8 mouse cellular contexts compared by ENCODE assay signal in the genomic region with DNA sequence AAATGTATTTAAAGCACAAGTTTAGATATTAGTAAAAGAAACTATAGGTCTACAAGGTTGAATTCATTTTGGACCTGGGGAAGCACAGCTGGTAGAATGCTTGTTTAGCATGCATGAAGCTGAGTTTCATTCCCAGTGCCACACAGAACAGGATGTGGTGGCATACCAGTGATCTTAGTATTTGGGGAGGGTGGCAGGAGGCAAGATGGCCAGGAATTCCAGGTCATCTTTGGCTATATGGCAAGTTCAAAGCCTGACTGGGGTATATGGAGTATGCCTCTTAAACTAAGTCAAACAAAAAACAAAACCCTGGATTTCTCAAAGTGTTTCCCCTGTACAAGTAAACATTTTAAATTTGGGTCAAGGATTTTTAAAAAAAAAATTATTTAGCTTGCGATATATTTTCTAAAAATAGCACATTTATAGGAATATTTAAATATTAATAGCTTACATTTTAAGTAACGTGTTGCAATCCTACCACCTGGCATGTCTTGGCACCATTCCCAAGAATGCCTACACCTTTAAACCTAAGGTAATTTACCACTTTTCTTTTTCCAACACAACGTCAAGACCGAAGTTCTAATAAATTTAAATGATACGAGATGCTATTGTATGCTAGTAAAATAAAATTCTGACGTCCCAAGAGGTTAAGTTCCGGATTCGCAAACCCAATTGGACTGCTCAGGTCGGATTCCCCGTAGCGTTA. TPM values are rescaled to one million over a fixed set of nuclear protein-coding genes. Genes with fewer than 3 reads are reported as not detected.
DNase-seq lines count a peak whose midpoint lies in the region; ATAC-seq and TF ChIP-seq lines count a peak whose summit lies in the region.

No protein-coding gene starts in this region.

- peaks cover 8 to 11% of the 10 kb centered on the region in 2 experiments for H3K4me1 ChIP-seq in MEL (ENCODE audit: control insufficient read depth in 1 of 2, insufficient read depth in 2 of 2, low read length in 2 of 2)
- H3K4me1 ChIP-seq in embryonic fibroblast, embryonic 13.5 days (ENCODE audit: control insufficient read depth, insufficient read depth, low read length): peaks cover 7% of the 10 kb centered on the region
- H3K4me1 ChIP-seq in neural tube, embryonic 14.5 days (ENCODE audit: control insufficient read depth, insufficient read depth, low read length): peaks cover 21% of the 10 kb centered on the region

- TF ChIP-seq RAD21 in MEL (IDR thresholded peaks at IDR 0.05; ENCODE audit: low read depth, low read length): no peak

- H3K27ac ChIP-seq in layer of hippocampus, adult 2 months: peak overlapping the region; percentile 95
- H3K27ac ChIP-seq in MEL (ENCODE audit: control insufficient read depth, low read depth, low read length): peak overlapping the region; percentile 94
- H3K27ac ChIP-seq in embryonic fibroblast, embryonic 13.5 days (ENCODE audit: insufficient read depth, low read length): peak overlapping the region; percentile 25; the same call in 1 of the 2 replicates
- peak overlapping the region; percentile 95 for H3K27ac ChIP-seq in neural tube, embryonic 14.5 days (ENCODE audit: low read depth, low read length)

- H3K9me3 ChIP-seq in MEL (replicated peaks; ENCODE audit: insufficient read depth, low read length): no peaks in the 10 kb centered on the region
- no peaks in the 10 kb centered on the region for H3K9me3 ChIP-seq in neural tube, embryonic 14.5 days (ENCODE audit: control insufficient read depth, low read length)

- peak overlapping the region; percentile 98 for H3K9ac ChIP-seq in MEL (ENCODE audit: control insufficient read depth, low read depth, low read length, poor library complexity, severe bottlenecking)
- H3K9ac ChIP-seq in neural tube, embryonic 14.5 days (replicated peaks; ENCODE audit: low read depth, low read length): peak overlapping the region; percentile 80

- TF ChIP-seq EP300 in MEL (IDR thresholded peaks at IDR 0.05; ENCODE audit: low read depth in 1 of 2, low read length in 2 of 2): no peak

- H3K4me3 ChIP-seq in layer of hippocampus, adult 2 months: peak overlapping the region; percentile 89
- H3K4me3 ChIP-seq in MEL (ENCODE audit: control insufficient read depth in 1 of 2, insufficient read depth in 1 of 2, low read depth in 2 of 2, low read length in 2 of 2): peak overlapping the region; percentile 61 to 86
- H3K4me3 ChIP-seq in embryonic fibroblast, embryonic 13.5 days (ENCODE audit: insufficient read depth, low read length): peak overlapping the region; percentile 49; the same call in 1 of the 2 replicates
- H3K4me3 ChIP-seq in neural tube, embryonic 14.5 days (ENCODE audit: low read depth, low read length): peak overlapping the region; percentile 93

- peak overlapping the region; percentile 66 for H3K4me2 ChIP-seq in neural tube, embryonic 14.5 days (ENCODE audit: low read depth, low read length)

- H3K27me3 ChIP-seq in MEL (ENCODE audit: control insufficient read depth in 1 of 2, insufficient read depth in 2 of 2, low read length in 2 of 2): no peaks in the 10 kb centered on the region
- H3K27me3 ChIP-seq in neural tube, embryonic 14.5 days (ENCODE audit: control insufficient read depth, insufficient read depth, low read length): no peaks in the 10 kb centered on the region

- 5% methylated on average over 11 of the region's 11 CpGs for WGBS in neural tube, embryonic 14.5 days

- no peak for ATAC-seq in neural tube, embryonic 14.5 days (ENCODE audit: low read depth)

- peaks cover 35% of the 10 kb centered on the region for H3K79me2 ChIP-seq in MEL (ENCODE audit: control insufficient read depth, insufficient read depth, low read length, poor library complexity)

- TF ChIP-seq CTCF in layer of hippocampus, adult 2 months (conservative IDR thresholded peaks at IDR 0.05): no peak
- TF ChIP-seq CTCF in MEL (IDR thresholded peaks at IDR 0.05 in 2 of 3, conservative IDR thresholded peaks at IDR 0.05 in 1 of 3; ENCODE audit: control insufficient read depth in 1 of 3, insufficient read depth in 1 of 3, low read depth in 2 of 3, low read length in 3 of 3, poor library complexity in 1 of 3, severe bottlenecking in 1 of 3): no peak
- TF ChIP-seq CTCF in embryonic fibroblast, embryonic 13.5 days (IDR thresholded peaks at IDR 0.05; ENCODE audit: borderline replicate concordance, insufficient read depth, low read length): no peak

- TF ChIP-seq POLR2A in MEL (IDR thresholded peaks at IDR 0.05; ENCODE audit: control insufficient read depth in 1 of 2, insufficient read depth in 1 of 2, low read depth in 1 of 2, low read length in 2 of 2, poor library complexity in 1 of 2): no peak
- no peak for TF ChIP-seq POLR2A in embryonic fibroblast, embryonic 13.5 days (IDR thresholded peaks at IDR 0.05; ENCODE audit: low read depth, low read length)

- H3K36me3 ChIP-seq in MEL (ENCODE audit: control insufficient read depth in 1 of 2, insufficient read depth in 2 of 2, low read length in 2 of 2): peaks cover 3 to 16% of the 10 kb centered on the region in 2 experiments; a peak in 3 of 4 replicates
- no peaks in the 10 kb centered on the region for H3K36me3 ChIP-seq in neural tube, embryonic 14.5 days (ENCODE audit: control insufficient read depth, insufficient read depth, low read length)

- DNase-seq in layer of hippocampus, adult 2 months (ENCODE audit: low spot score in 2 of 2): no peak
- DNase-seq in layer of hippocampus, adult 18-20 months (ENCODE audit: low spot score in 2 of 2): no peak
- DNase-seq in MEL (ENCODE audit: low read depth, low spot score): peak; percentile 56
- DNase-seq in kidney, postnatal 10 days: peak; percentile 52
- DNase-seq in c-Kit-positive CD71-positive TER-119-positive erythroid progenitor cells, embryonic 14.5 days (ENCODE audit: low spot score): no peak
- DNase-seq in right cerebral cortex, adult 2 months (ENCODE audit: low spot score in 2 of 2): no peak

TF ChIP-seq in MEL, 35 proteins besides CTCF, POLR2A, EP300 and RAD21:
- TF ChIP-seq MYC (IDR thresholded peaks at IDR 0.05; ENCODE audit: low read depth, low read length): 0 out of 2 replicates have a peak, but pooled peaks have one; percentile 34
- TF ChIP-seq RCOR1 (IDR thresholded peaks at IDR 0.05; ENCODE audit: low read depth, low read length): no peak
- TF ChIP-seq ETS1 (IDR thresholded peaks at IDR 0.05; ENCODE audit: low read depth, low read length): 0 out of 2 replicates have a peak, but pooled peaks have one; percentile 23
- TF ChIP-seq BHLHE40 (IDR thresholded peaks at IDR 0.05; ENCODE audit: borderline replicate concordance, low read depth, low read length): no peak
- 0 out of 2 replicates have a peak, but pooled peaks have one; percentile 17 for TF ChIP-seq HCFC1 (IDR thresholded peaks at IDR 0.05; ENCODE audit: low read depth, low read length)
- no peak for TF ChIP-seq KAT2A (conservative IDR thresholded peaks at IDR 0.05; ENCODE audit: low read depth, low read length)
- peak; percentile 80 for TF ChIP-seq CHD1 (IDR thresholded peaks at IDR 0.05; ENCODE audit: low read depth, low read length)
- no peak for TF ChIP-seq USF1 (IDR thresholded peaks at IDR 0.05; ENCODE audit: low read depth, low read length)
- no peak for TF ChIP-seq CHD2 (IDR thresholded peaks at IDR 0.05; ENCODE audit: low read length)

RNA-seq across cellular contexts. Expression of gene Otud4, which starts 1.3 kb away (rescaled TPM):
- 10 to 100 TPM; 35.4 to 44.1 TPM for total RNA-seq in layer of hippocampus, adult 2 months (2021)
- total RNA-seq in layer of hippocampus, adult 18-20 months (2021): 10 to 100 TPM; 38.6 to 43.4 TPM
- total RNA-seq in MEL (2012; rRNA removed): 42.8 and 45.3 TPM in 2 replicates
- 10 to 100 TPM; 51.7 to 53.4 TPM for polyA plus RNA-seq in MEL (2012; ENCODE audit: insufficient read depth in 1 of 2, insufficient read length in 2 of 2, low read depth in 1 of 2, low replicate concordance in 2 of 2, missing spikeins in 1 of 2)
- 51.1 and 60.2 TPM in 2 replicates for polyA plus RNA-seq in embryonic fibroblast, embryonic 13.5 days (2011; ENCODE audit: insufficient read length, low read depth, missing spikeins)
- 21.1 and 21.8 TPM in 2 replicates for polyA plus RNA-seq in neural tube, embryonic 14.5 days (2014; fragmentation: Nextera tagmentation; extraction: Ambion mirVana)

Comparison
In these comparisons a context has a peak if more than half of its experiments do, and no peak if none do; other contexts are left out.
1. DNase-seq: peak in MEL (single experiment) and kidney, postnatal 10 days (single experiment); none in layer of hippocampus, adult 2 months (0 of 2), layer of hippocampus, adult 18-20 months (0 of 2), c-Kit-positive CD71-positive TER-119-positive erythroid progenitor cells, embryonic 14.5 days (single experiment) and right cerebral cortex, adult 2 months (0 of 2).
2. H3K27ac ChIP-seq: peak in every context shown above with its lines; median percentile 95 in layer of hippocampus, adult 2 months; 95 in neural tube, embryonic 14.5 days; 94 in MEL; 25 in embryonic fibroblast, embryonic 13.5 days.
3. Peak in every context shown above with its lines, with median percentiles within 50 percentile points of each other: H3K4me3 ChIP-seq.